Mouse (Mus musculus): ENCODE results near the gene Mgmt. TPM values are rescaled to one million over a fixed set of nuclear protein-coding genes. Genes with fewer than 3 reads are reported as not detected.

Gene Mgmt
- total and polyA plus RNA-seq, 3 experiments: not detected

DNA sequence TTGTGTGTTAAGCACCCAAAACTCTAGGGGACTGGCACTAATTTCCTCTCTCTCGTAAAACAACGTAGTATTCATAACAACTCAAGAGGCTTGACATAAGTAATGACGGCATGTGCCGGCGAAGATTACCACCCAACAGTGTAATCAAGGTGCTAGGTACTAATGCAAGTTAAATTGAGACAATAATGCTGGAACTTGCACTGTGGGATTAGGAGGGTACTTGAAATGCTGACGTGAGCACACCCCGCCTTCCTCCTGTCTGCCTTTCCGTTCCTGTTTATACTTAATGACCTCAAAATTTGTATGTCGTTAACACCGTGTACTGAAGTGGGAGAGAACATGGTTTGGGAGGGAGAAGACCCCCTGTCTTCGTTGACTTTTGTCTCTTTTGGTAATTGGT is 110.9 kb downstream of the Mgmt start:
- no peaks in the 10 kb centered on the region for H3K9me3 ChIP-seq (replicated peaks; ENCODE audit: insufficient read depth, low read length)
- H3K9ac ChIP-seq (ENCODE audit: control insufficient read depth, low read depth, low read length, poor library complexity, severe bottlenecking): no peak overlapping the region
- H3K79me2 ChIP-seq (ENCODE audit: control insufficient read depth, insufficient read depth, low read length, poor library complexity): no peaks in the 10 kb centered on the region
- no peak for DNase-seq (ENCODE audit: low read depth, low spot score)
- TF ChIP-seq UBTF (IDR thresholded peaks at IDR 0.05; ENCODE audit: borderline replicate concordance, insufficient read depth, low read depth, low read length) (no peak), ETS1 (IDR thresholded peaks at IDR 0.05; ENCODE audit: low read depth, low read length) (no peak), ZKSCAN1 (IDR thresholded peaks at IDR 0.05; ENCODE audit: low read depth, low read length) (no peak), GATA1 (IDR thresholded peaks at IDR 0.05; ENCODE audit: low read depth, low read length) (no peak), SIN3A (IDR thresholded peaks at IDR 0.05; ENCODE audit: low read length) (no peak), NELFE (IDR thresholded peaks at IDR 0.05; ENCODE audit: low read depth, low read length) (no peak), MXI1 (IDR thresholded peaks at IDR 0.05; ENCODE audit: low read depth, low read length) (no peak), ZNF384 (IDR thresholded peaks at IDR 0.05; ENCODE audit: low read depth, low read length) (no peak)
- H3K27ac ChIP-seq (ENCODE audit: control insufficient read depth, low read depth, low read length): no peak overlapping the region
- H3K36me3 ChIP-seq (ENCODE audit: control insufficient read depth in 1 of 2, insufficient read depth in 2 of 2, low read length in 2 of 2): no peaks in the 10 kb centered on the region
- H3K27me3 ChIP-seq (ENCODE audit: control insufficient read depth in 1 of 2, insufficient read depth in 2 of 2, low read length in 2 of 2): no peaks in the 10 kb centered on the region
- no peak overlapping the region for H3K4me3 ChIP-seq (ENCODE audit: control insufficient read depth in 1 of 2, insufficient read depth in 1 of 2, low read depth in 2 of 2, low read length in 2 of 2)
- H3K4me1 ChIP-seq (ENCODE audit: control insufficient read depth in 1 of 2, insufficient read depth in 2 of 2, low read length in 2 of 2): no peaks in the 10 kb centered on the region

DNA sequence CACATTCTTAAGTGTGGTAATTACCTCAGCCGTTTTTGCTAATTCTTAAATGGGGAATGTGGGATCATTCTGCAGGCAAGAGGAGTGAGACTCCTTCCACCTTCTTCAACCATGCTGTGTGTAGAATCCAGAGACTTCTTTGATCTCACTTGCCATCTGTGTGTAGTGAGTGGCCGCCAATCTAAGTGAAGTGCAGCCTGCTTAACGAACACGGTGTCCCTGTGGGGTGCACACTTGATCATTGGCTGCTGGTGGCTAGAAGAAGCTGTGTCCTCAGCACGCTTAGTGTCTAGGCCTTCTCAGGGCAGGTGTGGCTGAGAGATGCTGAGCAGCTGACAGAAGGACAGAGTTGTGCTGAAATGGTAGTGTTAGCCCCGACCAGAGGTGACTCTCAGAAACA is 113.9 kb downstream of the Mgmt start:
- Histone ChIP-seq H3K27me3 (ENCODE audit: control insufficient read depth in 1 of 2, insufficient read depth in 2 of 2, low read length in 2 of 2) (no peaks in the 10 kb centered on the region), H3K4me1 (ENCODE audit: control insufficient read depth in 1 of 2, insufficient read depth in 2 of 2, low read length in 2 of 2) (no peaks in the 10 kb centered on the region), H3K27ac (ENCODE audit: control insufficient read depth, low read depth, low read length) (no peak overlapping the region), H3K9me3 (replicated peaks; ENCODE audit: insufficient read depth, low read length) (no peaks in the 10 kb centered on the region), H3K4me3 (ENCODE audit: control insufficient read depth in 1 of 2, insufficient read depth in 1 of 2, low read depth in 2 of 2, low read length in 2 of 2) (no peak overlapping the region), H3K36me3 (ENCODE audit: control insufficient read depth in 1 of 2, insufficient read depth in 2 of 2, low read length in 2 of 2) (no peaks in the 10 kb centered on the region), H3K79me2 (ENCODE audit: control insufficient read depth, insufficient read depth, low read length, poor library complexity) (no peaks in the 10 kb centered on the region), H3K9ac (ENCODE audit: control insufficient read depth, low read depth, low read length, poor library complexity, severe bottlenecking) (no peak overlapping the region)
- DNase-seq (ENCODE audit: low read depth, low spot score): no peak
- TF ChIP-seq ZMIZ1 (IDR thresholded peaks at IDR 0.05; ENCODE audit: low read depth, low read length) (no peak), USF1 (IDR thresholded peaks at IDR 0.05; ENCODE audit: low read depth, low read length) (no peak), MAZ (IDR thresholded peaks at IDR 0.05; ENCODE audit: low read depth, low read length) (no peak)

DNA sequence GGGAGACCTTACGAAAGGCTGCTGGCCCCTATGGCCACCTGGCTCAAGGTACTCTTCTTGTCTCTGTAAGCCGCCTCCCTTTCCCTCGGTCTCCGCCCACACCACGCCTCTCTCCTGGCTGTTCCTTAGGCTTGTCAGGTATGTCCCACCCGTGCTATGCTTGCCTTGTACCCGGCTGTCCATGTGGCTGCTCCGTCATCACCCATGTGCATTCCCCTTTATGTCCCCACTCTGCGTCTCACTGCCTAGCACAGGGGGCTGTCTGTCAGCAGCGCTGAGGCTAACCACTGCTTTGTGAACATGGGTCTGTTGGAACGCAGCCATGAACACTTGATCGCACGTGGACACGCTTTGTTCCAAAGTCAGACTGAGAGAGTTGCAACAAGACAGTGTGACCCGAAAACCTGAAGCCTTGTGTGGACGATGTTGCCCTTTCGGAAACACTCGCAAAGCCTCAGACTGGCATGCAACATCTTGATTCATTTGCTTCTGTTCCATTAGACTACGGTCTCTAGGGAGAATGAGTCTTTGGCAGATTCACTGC is 115.4 kb downstream of the Mgmt start:
- TF ChIP-seq ELF1 (IDR thresholded peaks at IDR 0.05; ENCODE audit: low read depth, low read length): no peak
- no peak for TF ChIP-seq POLR2A (IDR thresholded peaks at IDR 0.05; ENCODE audit: control insufficient read depth in 1 of 2, insufficient read depth in 1 of 2, low read depth in 1 of 2, low read length in 2 of 2, poor library complexity in 1 of 2)
- TF ChIP-seq CHD1 (IDR thresholded peaks at IDR 0.05; ENCODE audit: low read depth, low read length): no peak
- no peak for TF ChIP-seq MYB (IDR thresholded peaks at IDR 0.05; ENCODE audit: low read depth, low read length)
- TF ChIP-seq GABPA (IDR thresholded peaks at IDR 0.05; ENCODE audit: low read depth, low read length): no peak

More for the DNA sequence above, 115.4 kb downstream of the Mgmt start:
- no peaks in the 10 kb centered on the region for H3K79me2 ChIP-seq (ENCODE audit: control insufficient read depth, insufficient read depth, low read length, poor library complexity)
- H3K9ac ChIP-seq (ENCODE audit: control insufficient read depth, low read depth, low read length, poor library complexity, severe bottlenecking): no peak overlapping the region
- no peak overlapping the region for H3K27ac ChIP-seq (ENCODE audit: control insufficient read depth, low read depth, low read length)
- H3K4me3 ChIP-seq (ENCODE audit: control insufficient read depth in 1 of 2, insufficient read depth in 1 of 2, low read depth in 2 of 2, low read length in 2 of 2): no peak overlapping the region
- no peaks in the 10 kb centered on the region for H3K9me3 ChIP-seq (replicated peaks; ENCODE audit: insufficient read depth, low read length)
- no peaks in the 10 kb centered on the region for H3K27me3 ChIP-seq (ENCODE audit: control insufficient read depth in 1 of 2, insufficient read depth in 2 of 2, low read length in 2 of 2)
- no peaks in the 10 kb centered on the region for H3K4me1 ChIP-seq (ENCODE audit: control insufficient read depth in 1 of 2, insufficient read depth in 2 of 2, low read length in 2 of 2)
- no peak for DNase-seq (ENCODE audit: low read depth, low spot score)
- no peaks in the 10 kb centered on the region for H3K36me3 ChIP-seq (ENCODE audit: control insufficient read depth in 1 of 2, insufficient read depth in 2 of 2, low read length in 2 of 2)
